Mouse (Mus musculus) MEL (cell line): ENCODE results near the gene Gm11111.

Source experiments
- CTCF ChIP-seq, 3 experiments: IDR thresholded peaks in 2 of 3; conservative IDR thresholded peaks in 1 of 3; 2 replicates each; pipeline ENCODE4 v1.5.1; 2011 to 2012; ENCODE audit warnings: low read length in 3 of 3, low read depth in 2 of 3, mild to moderate bottlenecking in 2 of 3, improper control_type of control experiment in 1 of 3, inconsistent platforms in 1 of 3, mixed read lengths in 1 of 3, moderate library complexity in 1 of 3; ENCODE audit not compliant: control insufficient read depth in 1 of 3, insufficient read depth in 1 of 3, poor library complexity in 1 of 3, severe bottlenecking in 1 of 3
- E2F4 ChIP-seq: IDR thresholded peaks from 2 replicates; pipeline ENCODE4 v1.6.1; 2011; ENCODE audit warnings: low read depth, low read length, improper control_type of control experiment, borderline replicate concordance
- GABPA ChIP-seq: IDR thresholded peaks from 2 replicates; pipeline ENCODE4 v1.6.1; 2012; ENCODE audit warnings: low read depth, mild to moderate bottlenecking, inconsistent platforms, low read length, improper control_type of control experiment, moderate library complexity
- MAX ChIP-seq: IDR thresholded peaks from 2 replicates; pipeline ENCODE4 v1.6.1; 2011; ENCODE audit warnings: low read length, improper control_type of control experiment
- NELFE ChIP-seq: IDR thresholded peaks from 2 replicates; pipeline ENCODE4 v1.6.1; 2011; ENCODE audit warnings: low read depth, low read length, improper control_type of control experiment
- TCF12 ChIP-seq: IDR thresholded peaks from 2 replicates; pipeline ENCODE4 v1.6.1; 2014; ENCODE audit warnings: low read depth, mild to moderate bottlenecking, inconsistent platforms, low read length, improper control_type of control experiment, moderate library complexity
- ZMIZ1 ChIP-seq: IDR thresholded peaks from 2 replicates; pipeline ENCODE4 v1.6.1; 2012; ENCODE audit warnings: low read depth, mild to moderate bottlenecking, inconsistent platforms, low read length, improper control_type of control experiment, moderate library complexity

DNA sequence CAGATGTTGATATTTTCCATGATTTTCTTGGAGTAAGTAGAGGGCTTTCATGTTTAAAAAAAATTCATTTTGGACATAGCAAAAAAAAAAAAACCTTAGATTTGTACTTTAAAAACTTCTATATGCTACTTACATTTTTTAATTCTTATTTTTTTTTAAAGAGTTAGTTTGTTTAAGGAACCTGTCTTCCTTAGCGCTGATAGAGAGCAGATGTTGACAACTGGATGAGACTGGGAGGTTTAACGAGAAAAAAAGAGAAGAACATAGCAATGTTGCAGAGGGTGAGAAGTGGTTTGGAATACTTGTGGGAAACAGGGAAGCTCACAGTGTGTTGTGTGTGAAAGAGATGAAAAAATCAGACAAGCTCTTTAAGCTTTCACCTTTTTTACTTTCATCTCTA is 32.4 kb upstream of the Gm11111 start:
- TF ChIP-seq E2F4 = no peak
- TF ChIP-seq CTCF (IDR thresholded peaks at IDR 0.05 in 2 of 3, conservative IDR thresholded peaks at IDR 0.05 in 1 of 3; ENCODE audit: control insufficient read depth in 1 of 3, insufficient read depth in 1 of 3, low read depth in 2 of 3, low read length in 3 of 3, poor library complexity in 1 of 3, severe bottlenecking in 1 of 3) = no peak
- no peak for TF ChIP-seq MAX
- no peak for TF ChIP-seq GABPA
- no peak for TF ChIP-seq NELFE
- no peak for TF ChIP-seq ZMIZ1
- no peak for TF ChIP-seq TCF12
